11 mouse cellular contexts compared by ENCODE assay signal in the genomic region with DNA sequence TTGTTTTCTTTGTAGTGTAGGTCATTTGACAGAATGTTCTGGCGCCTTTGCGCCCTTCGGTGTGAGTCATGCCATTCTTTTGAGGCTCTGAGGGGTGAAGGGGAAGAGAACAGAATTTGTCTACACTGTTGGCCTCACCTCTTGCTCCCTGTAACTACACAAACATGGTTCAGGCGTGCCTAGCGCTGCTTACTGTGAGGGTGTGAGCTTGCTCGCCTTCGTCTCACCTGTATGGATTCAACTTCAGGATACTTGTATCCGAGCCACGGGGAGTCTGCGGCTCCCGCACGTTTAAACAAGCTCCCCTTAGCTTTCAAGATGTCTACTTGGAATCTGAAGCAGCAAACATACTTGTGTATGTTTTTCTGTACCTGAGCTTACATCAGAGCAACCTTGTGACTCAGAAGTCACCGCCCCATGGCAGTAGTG. TPM values are rescaled to one million over a fixed set of nuclear protein-coding genes. Genes with fewer than 3 reads are reported as not detected.
DNase-seq lines count a peak whose midpoint lies in the region; ATAC-seq lines count a peak whose summit lies in the region.
"Had no signal": no experiment of that assay in that cellular context is flagged by ENCODE, and none has a peak within 500 bp of the region (broad histone marks: within the 10 kb centered on the region; RNA-seq: fewer than 3 reads in every experiment).

No protein-coding gene starts in this region.

- 70% methylated on average over 13 of the region's 13 CpGs for WGBS in liver, embryonic 16.5 days (ENCODE audit: insufficient replicate concordance)
- WGBS in liver, embryonic 12.5 days (ENCODE audit: insufficient replicate concordance): 79% methylated on average over 13 of the region's 13 CpGs
- WGBS in embryonic facial prominence, embryonic 15.5 days: 66% methylated on average over 13 of the region's 13 CpGs

- no peaks in the 10 kb centered on the region for H3K27me3 ChIP-seq in liver, embryonic 16.5 days (ENCODE audit: control insufficient read depth, insufficient read depth, low read depth, low read length)
- H3K27me3 ChIP-seq in liver, embryonic 12.5 days (replicated peaks): no peaks in the 10 kb centered on the region
- H3K27me3 ChIP-seq in embryonic facial prominence, embryonic 15.5 days: no peaks in the 10 kb centered on the region

- peak overlapping the region; percentile 69 for H3K27ac ChIP-seq in liver, embryonic 16.5 days (ENCODE audit: low read length)
- no peak overlapping the region for H3K27ac ChIP-seq in liver, embryonic 12.5 days
- H3K27ac ChIP-seq in embryonic facial prominence, embryonic 15.5 days (replicated peaks): peak overlapping the region; percentile 89

- no peak overlapping the region for H3K4me2 ChIP-seq in liver, embryonic 16.5 days (ENCODE audit: low read depth, low read length)
- no peak overlapping the region for H3K4me2 ChIP-seq in liver, embryonic 12.5 days
- H3K4me2 ChIP-seq in embryonic facial prominence, embryonic 15.5 days (replicated peaks): no peak overlapping the region

- no peak overlapping the region for H3K9ac ChIP-seq in liver, embryonic 16.5 days (ENCODE audit: low read depth, low read length)
- no peak overlapping the region for H3K9ac ChIP-seq in liver, embryonic 12.5 days
- H3K9ac ChIP-seq in embryonic facial prominence, embryonic 15.5 days: no peak overlapping the region

- H3K9me3 ChIP-seq in liver, embryonic 16.5 days (replicated peaks; ENCODE audit: control insufficient read depth, low read length): no peaks in the 10 kb centered on the region
- no peaks in the 10 kb centered on the region for H3K9me3 ChIP-seq in liver, embryonic 12.5 days (replicated peaks)
- no peaks in the 10 kb centered on the region for H3K9me3 ChIP-seq in embryonic facial prominence, embryonic 15.5 days (replicated peaks)

- H3K36me3 ChIP-seq in liver, embryonic 16.5 days (ENCODE audit: control insufficient read depth, insufficient read depth): peaks cover 4% of the 10 kb centered on the region; the same call in 1 of the 2 replicates
- peaks cover 24% of the 10 kb centered on the region for H3K36me3 ChIP-seq in liver, embryonic 12.5 days
- peaks cover 24% of the 10 kb centered on the region for H3K36me3 ChIP-seq in embryonic facial prominence, embryonic 15.5 days

- H3K4me3 ChIP-seq in liver, embryonic 16.5 days (ENCODE audit: low read depth, low read length): no peak overlapping the region
- no peak overlapping the region for H3K4me3 ChIP-seq in liver, embryonic 12.5 days
- H3K4me3 ChIP-seq in embryonic facial prominence, embryonic 15.5 days (replicated peaks): no peak overlapping the region

- H3K4me1 ChIP-seq in liver, embryonic 16.5 days (ENCODE audit: control insufficient read depth, low read depth, low read length): peaks cover 14% of the 10 kb centered on the region
- H3K4me1 ChIP-seq in liver, embryonic 12.5 days: peaks cover 30% of the 10 kb centered on the region
- peaks cover 38% of the 10 kb centered on the region for H3K4me1 ChIP-seq in embryonic facial prominence, embryonic 15.5 days

- DNase-seq in heart, adult 11 months: peak; percentile 91
- no peak for DNase-seq in heart, postnatal 4 days
- peak; percentile 78 for DNase-seq in lung, postnatal 25 days (ENCODE audit: low spot score)
- no peak for DNase-seq in layer of hippocampus, postnatal 10 days (ENCODE audit: low spot score in 2 of 2)
- DNase-seq in left cerebral cortex, postnatal 14 days (ENCODE audit: low spot score in 2 of 2): no peak

- intact Hi-C loops in left cerebral cortex, postnatal 14 days (cut with DNase I): no loop called here

- ATAC-seq in liver, embryonic 16.5 days (ENCODE audit: low read depth): no peak
- ATAC-seq in liver, embryonic 12.5 days: no peak
- ATAC-seq in embryonic facial prominence, embryonic 15.5 days (ENCODE audit: insufficient number of reproducible peaks, low FRiP score, low TSS enrichment, low read depth): no peak
- ATAC-seq: activated CD4-positive, CD25-positive, alpha-beta regulatory T cell, adult 4 months had no signal

RNA-seq across cellular contexts. Expression of a gene that starts 17.3 kb away (rescaled TPM):
- total RNA-seq in heart, postnatal 4 days (2021): 10 to 100 TPM; 18.6 to 20.4 TPM
- polyA plus RNA-seq in liver, embryonic 16.5 days (2015; fragmentation: Nextera tagmentation; extraction: Ambion mirVana): 38.7 and 41.4 TPM in 2 replicates
- polyA plus RNA-seq in liver, embryonic 12.5 days (2016; fragmentation: Nextera tagmentation; extraction: Ambion mirVana): 14.7 and 14.9 TPM in 2 replicates
- polyA plus RNA-seq in embryonic facial prominence, embryonic 15.5 days (2015; fragmentation: Nextera tagmentation; extraction: Ambion mirVana): 32.1 and 32.8 TPM in 2 replicates
- total RNA-seq in layer of hippocampus, postnatal 10 days (2021): 10 to 100 TPM; 25.3 to 31.0 TPM
- total RNA-seq in left cerebral cortex, postnatal 14 days (2021): 10 to 100 TPM; 24.2 to 33.2 TPM

RNA-seq across cellular contexts. Expression of a gene that starts 43.3 kb away (rescaled TPM):
- 100 to 1,000 TPM; 187 to 190 TPM for total RNA-seq in heart, postnatal 4 days (2021)
- polyA plus RNA-seq in liver, embryonic 16.5 days (2015; fragmentation: Nextera tagmentation; extraction: Ambion mirVana): 177 and 184 TPM in 2 replicates
- polyA plus RNA-seq in liver, embryonic 12.5 days (2016; fragmentation: Nextera tagmentation; extraction: Ambion mirVana): 326 and 344 TPM in 2 replicates
- 374 TPM in 2 replicates for polyA plus RNA-seq in embryonic facial prominence, embryonic 15.5 days (2015; fragmentation: Nextera tagmentation; extraction: Ambion mirVana)
- 100 to 1,000 TPM; 253 to 269 TPM for total RNA-seq in layer of hippocampus, postnatal 10 days (2021)
- total RNA-seq in left cerebral cortex, postnatal 14 days (2021): 100 to 1,000 TPM; 203 to 206 TPM

RNA-seq across cellular contexts. Expression of a gene that starts 43.4 kb away (rescaled TPM):
- total RNA-seq in heart, postnatal 4 days (2021): under 1 TPM in 1 of 2 experiments, not detected in 1; 0.25 TPM
- polyA plus RNA-seq in liver, embryonic 16.5 days (2015; fragmentation: Nextera tagmentation; extraction: Ambion mirVana): 0.12 and 0.20 TPM in 2 replicates
- 0.12 TPM in 1 of 2 replicates, not detected in the other for polyA plus RNA-seq in liver, embryonic 12.5 days (2016; fragmentation: Nextera tagmentation; extraction: Ambion mirVana)
- 1.0 and 1.3 TPM in 2 replicates for polyA plus RNA-seq in embryonic facial prominence, embryonic 15.5 days (2015; fragmentation: Nextera tagmentation; extraction: Ambion mirVana)
- under 1 TPM; 0.38 to 0.39 TPM for total RNA-seq in layer of hippocampus, postnatal 10 days (2021)
- total RNA-seq in left cerebral cortex, postnatal 14 days (2021): under 1 TPM; 0.36 to 0.40 TPM
- total RNA-seq: common myeloid progenitor, adult 5-6 weeks; granulocyte monocyte progenitor cell, adult 5-6 weeks had no signal

Comparison
In these comparisons a context has a peak if more than half of its experiments do, and no peak if none do; other contexts are left out.
1. DNase-seq: peak in heart, adult 11 months (single experiment) and lung, postnatal 25 days (single experiment); none in heart, postnatal 4 days (single experiment), layer of hippocampus, postnatal 10 days (0 of 2) and left cerebral cortex, postnatal 14 days (0 of 2).